Mouse (Mus musculus) ES-Bruce4 (cell line): ENCODE data around the gene Pot1a.

Experiments
- CTCF ChIP-seq: IDR thresholded peaks from one replicate; pipeline ENCODE4 v1.8.1; 2011; ENCODE audit warnings: low read depth, low read length
- EP300 ChIP-seq: IDR thresholded peaks from 2 replicates; pipeline ENCODE4 v1.6.1; 2011; ENCODE audit warnings: low read depth, low read length; ENCODE audit not compliant: insufficient read depth
- POLR2A ChIP-seq: IDR thresholded peaks from one replicate; pipeline ENCODE4 v1.8.1; 2011; ENCODE audit warnings: low read length; ENCODE audit not compliant: insufficient read depth

DNA sequence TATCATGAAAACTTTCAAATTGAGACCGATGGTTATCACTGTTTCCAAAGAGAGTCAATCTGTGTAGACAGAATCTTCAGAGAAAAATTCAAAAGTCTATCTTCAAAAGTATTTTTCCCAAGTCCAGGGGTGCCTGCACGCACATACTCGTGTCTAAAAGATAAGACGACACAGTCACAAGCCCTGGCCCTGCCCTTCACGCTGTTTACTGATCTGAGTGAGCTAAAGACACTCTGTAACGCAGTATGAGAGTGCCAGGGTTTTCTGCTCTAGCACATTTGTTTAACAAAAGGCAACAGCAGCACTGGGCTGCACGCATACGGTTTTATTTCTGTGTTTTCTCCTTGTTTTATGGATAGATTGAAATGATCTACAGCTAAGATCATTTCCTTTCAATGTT is 41.5 kb downstream of the Pot1a start:
- no peak for TF ChIP-seq CTCF
- TF ChIP-seq EP300, result no peak
- TF ChIP-seq POLR2A, result no peak
